Mouse (Mus musculus) liver, postnatal 0 days (tissue): ENCODE data around the gene Tdrd5.
"Not testable (repeated sequence)": the region's sequence is repeated elsewhere in the genome, so short reads cannot be mapped to it uniquely, and the experiment has no call there.

ENCODE experiments used
- CTCF ChIP-seq: sonication (generic); IDR thresholded peaks from 2 replicates; pipeline ENCODE4 v1.5.1; 2016; ENCODE audit warnings: antibody characterized with exemption, low read depth
- EP300 ChIP-seq: IDR thresholded peaks from 2 replicates; pipeline ENCODE4 v1.6.1; 2016; ENCODE audit warnings: antibody characterized with exemption, low read depth, mild to moderate bottlenecking

- not testable (repeated sequence) for TF ChIP-seq CTCF, EP300
Observed at GRCm38 (mm10) chr1:156251096-156251495, 52.4 kb downstream of the Tdrd5 start.
